Mouse (Mus musculus) cortical plate, adult 2 months (tissue): ENCODE measurements around the gene Eed.

Source experiments
- CTCF ChIP-seq: fragments of 200-500 bp; IDR thresholded peaks from 2 replicates; pipeline ENCODE4 v1.5.1; 2011; ENCODE audit warnings: mild to moderate bottlenecking, control low read depth, low read length; ENCODE audit not compliant: insufficient read depth; ENCODE audit errors: extremely low read depth
- POLR2A ChIP-seq: fragments of 200-500 bp; IDR thresholded peaks from 2 replicates; pipeline ENCODE4 v1.6.1; 2011; ENCODE audit warnings: mild to moderate bottlenecking, low read length, control low read depth; ENCODE audit not compliant: insufficient read depth; ENCODE audit errors: extremely low read depth

- no peak for TF ChIP-seq POLR2A
- TF ChIP-seq CTCF = no peak
Measured at GRCm38 (mm10) chr7:89967235-89967634, 13.5 kb downstream of the Eed start.
